Mouse (Mus musculus): ENCODE results near the gene Gys2. TPM values are rescaled to one million over a fixed set of nuclear protein-coding genes. Genes with fewer than 3 reads are reported as not detected.

Gys2 gene
- polyA plus RNA-seq, 1 experiment from 2014 or later, result 1.7 TPM

DNA sequence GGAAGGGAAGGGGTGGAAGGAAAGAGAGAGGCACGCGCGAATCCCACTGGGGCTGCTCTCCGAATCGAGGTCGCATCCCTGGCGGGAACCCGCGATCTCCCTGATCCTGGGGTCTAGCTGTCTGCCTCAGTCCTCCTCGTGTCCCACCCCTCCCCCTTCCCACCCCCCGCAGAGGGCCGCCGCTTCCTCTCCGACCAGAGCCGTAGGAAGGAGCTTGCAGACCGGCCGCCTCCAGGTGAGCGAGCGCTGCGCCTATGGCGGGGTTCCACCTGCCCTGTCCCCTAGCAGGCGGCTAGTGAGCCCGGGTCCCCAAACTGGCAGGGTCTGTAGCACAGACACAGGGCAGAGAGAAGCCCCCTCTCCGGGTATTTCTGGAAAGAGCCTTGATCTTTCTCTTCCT lies 58.3 kb downstream of the Gys2 start:
- Histone ChIP-seq H3K4me2 (ENCODE audit: low read depth, low read length) (peak overlapping the region; percentile 52), H3K9ac (ENCODE audit: low read depth, low read length) (no peak overlapping the region), H3K27me3 (replicated peaks; ENCODE audit: control insufficient read depth, insufficient read depth, low read length) (peaks cover 13% of the 10 kb centered on the region; the same call in 1 of the 2 replicates), H3K4me3 (ENCODE audit: low read length) (peak overlapping the region; percentile 33), H3K4me1 (ENCODE audit: control insufficient read depth, insufficient read depth, low read length) (0 out of 2 replicates have a peak, but pooled peaks cover 3% of the 10 kb centered on the region), H3K27ac (ENCODE audit: low read length) (no peak overlapping the region), H3K36me3 (ENCODE audit: control insufficient read depth, insufficient read depth, low read length) (no peaks in the 10 kb centered on the region), H3K9me3 (ENCODE audit: control insufficient read depth, low read length) (no peaks in the 10 kb centered on the region)
- no peak for ATAC-seq
- WGBS, result 2% methylated on average over 24 of the region's 24 CpGs

DNA sequence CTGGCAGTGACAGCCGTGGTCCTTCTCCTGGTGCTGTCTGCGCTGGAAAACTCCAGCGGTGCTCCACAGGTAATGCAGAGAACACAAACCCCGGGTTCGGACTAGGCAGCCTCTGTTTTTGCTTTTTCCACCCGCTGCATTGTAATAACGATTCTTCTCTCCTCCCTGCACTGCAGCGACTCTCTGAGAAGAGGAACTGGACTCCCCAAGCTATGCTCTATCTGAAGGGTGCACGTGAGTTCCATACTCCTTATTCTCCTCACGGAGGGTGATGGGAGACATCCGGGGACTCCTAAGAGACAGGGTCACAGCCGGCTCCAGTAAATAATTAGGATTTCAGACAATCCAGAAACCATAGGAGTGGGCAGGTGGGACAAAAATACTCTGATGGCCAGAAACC lies 59.1 kb downstream of the Gys2 start:
- peaks cover 13% of the 10 kb centered on the region; the same call in 1 of the 2 replicates for H3K27me3 ChIP-seq (replicated peaks; ENCODE audit: control insufficient read depth, insufficient read depth, low read length)
- no peak overlapping the region for H3K4me3 ChIP-seq (ENCODE audit: low read length)
- no peak for ATAC-seq
- no peak overlapping the region for H3K27ac ChIP-seq (ENCODE audit: low read length)
- H3K36me3 ChIP-seq (ENCODE audit: control insufficient read depth, insufficient read depth, low read length), result no peaks in the 10 kb centered on the region
- H3K4me2 ChIP-seq (ENCODE audit: low read depth, low read length), result no peak overlapping the region
- no peak overlapping the region for H3K9ac ChIP-seq (ENCODE audit: low read depth, low read length)
- H3K9me3 ChIP-seq (ENCODE audit: control insufficient read depth, low read length), result no peaks in the 10 kb centered on the region
- WGBS, result 19% methylated on average over 12 of the region's 12 CpGs
- H3K4me1 ChIP-seq (ENCODE audit: control insufficient read depth, insufficient read depth, low read length), result 0 out of 2 replicates have a peak, but pooled peaks cover 3% of the 10 kb centered on the region

DNA sequence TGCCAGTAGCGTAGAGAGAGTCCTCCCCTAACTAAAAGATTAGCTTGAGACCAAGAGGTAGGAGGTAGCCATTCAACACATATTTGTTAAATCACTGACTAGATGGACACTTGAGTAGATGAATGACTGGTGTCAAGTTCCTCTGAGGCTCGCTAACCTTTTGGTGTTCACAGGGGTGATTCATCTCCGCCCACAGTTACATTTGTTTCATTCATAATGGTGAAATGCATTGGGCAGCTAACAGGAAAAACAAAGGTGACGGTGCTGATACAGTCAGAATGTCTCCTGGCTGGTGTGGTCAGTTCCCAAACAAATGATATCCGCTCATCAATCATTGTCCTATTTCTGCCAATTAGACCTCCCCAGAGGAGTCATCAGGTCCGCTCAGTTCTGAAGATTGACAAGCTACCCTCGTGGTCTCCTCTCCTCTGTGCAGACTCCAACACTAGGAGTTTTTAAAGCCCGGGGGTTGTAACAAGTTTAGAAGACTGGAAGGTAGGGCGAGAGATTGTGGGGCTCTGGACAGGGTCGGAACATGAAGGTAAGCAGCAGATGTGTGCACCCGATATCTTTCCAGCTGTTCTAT lies 59.9 kb downstream of the Gys2 start, which contains the start of gene Spx:
Spx (plus strand) TSS at position 536 of the 586 bp plus-strand sequence.
- Histone ChIP-seq H3K4me2 (ENCODE audit: low read depth, low read length) (no peak within 1 kb of the TSS), H3K36me3 (ENCODE audit: control insufficient read depth, insufficient read depth, low read length) (no peaks in the 10 kb centered on the region), H3K27ac (ENCODE audit: low read length) (no peak within 1 kb of the TSS), H3K4me3 (ENCODE audit: low read length) (no peak within 1 kb of the TSS), H3K9ac (ENCODE audit: low read depth, low read length) (no peak within 1 kb of the TSS), H3K9me3 (ENCODE audit: control insufficient read depth, low read length) (no peaks in the 10 kb centered on the region), H3K4me1 (ENCODE audit: control insufficient read depth, insufficient read depth, low read length) (0 out of 2 replicates have a peak, but pooled peaks cover 3% of the 10 kb centered on the region), H3K27me3 (replicated peaks; ENCODE audit: control insufficient read depth, insufficient read depth, low read length) (peaks cover 13% of the 10 kb centered on the region; the same call in 1 of the 2 replicates)
- 61% methylated on average over 11 of the region's 11 CpGs for WGBS
- no peak for ATAC-seq

DNA sequence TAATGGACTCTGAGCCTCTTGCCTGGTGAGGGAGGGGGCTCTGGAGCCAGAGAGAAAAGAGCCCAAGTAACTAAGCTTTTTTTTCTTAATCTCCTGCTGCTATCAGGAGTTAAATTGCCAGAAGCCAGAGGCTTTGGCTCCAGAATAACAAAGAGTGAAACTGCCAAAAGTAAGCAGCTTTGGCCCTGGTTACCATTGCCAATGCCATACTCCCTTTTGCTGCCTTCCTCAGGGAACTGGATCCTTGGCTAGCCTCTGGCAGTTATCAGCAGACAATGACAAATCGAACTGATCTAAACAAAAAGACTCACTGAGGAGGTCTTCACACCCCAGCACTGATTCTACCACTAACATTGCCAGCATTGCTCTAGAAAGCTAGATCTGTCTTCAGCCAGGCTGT lies 61.8 kb downstream of the Gys2 start:
- no peak overlapping the region for H3K4me3 ChIP-seq (ENCODE audit: low read length)
- H3K27me3 ChIP-seq (replicated peaks; ENCODE audit: control insufficient read depth, insufficient read depth, low read length), result peaks cover 13% of the 10 kb centered on the region; the same call in 1 of the 2 replicates
- H3K9ac ChIP-seq (ENCODE audit: low read depth, low read length), result no peak overlapping the region
- 24% methylated on average over 1 of the region's 1 CpGs for WGBS
- H3K4me2 ChIP-seq (ENCODE audit: low read depth, low read length), result no peak overlapping the region
- no peaks in the 10 kb centered on the region for H3K9me3 ChIP-seq (ENCODE audit: control insufficient read depth, low read length)
- no peak overlapping the region for H3K27ac ChIP-seq (ENCODE audit: low read length)
- H3K36me3 ChIP-seq (ENCODE audit: control insufficient read depth, insufficient read depth, low read length), result no peaks in the 10 kb centered on the region
- no peak for ATAC-seq
- H3K4me1 ChIP-seq (ENCODE audit: control insufficient read depth, insufficient read depth, low read length), result 0 out of 2 replicates have a peak, but pooled peaks cover 3% of the 10 kb centered on the region

- 0 out of 2 replicates have a peak, but pooled peaks cover 5% of the 10 kb centered on the region for H3K36me3 ChIP-seq (ENCODE audit: control insufficient read depth, insufficient read depth, low read length)
- H3K4me2 ChIP-seq (ENCODE audit: low read depth, low read length), result no peak overlapping the region
- H3K9me3 ChIP-seq (ENCODE audit: control insufficient read depth, low read length), result no peaks in the 10 kb centered on the region
- no peaks in the 10 kb centered on the region for H3K27me3 ChIP-seq (replicated peaks; ENCODE audit: control insufficient read depth, insufficient read depth, low read length)
- H3K27ac ChIP-seq (ENCODE audit: low read length), result no peak overlapping the region
- H3K9ac ChIP-seq (ENCODE audit: low read depth, low read length), result no peak overlapping the region
- ATAC-seq, result no peak
- no peaks in the 10 kb centered on the region for H3K4me1 ChIP-seq (ENCODE audit: control insufficient read depth, insufficient read depth, low read length)
- no peak overlapping the region for H3K4me3 ChIP-seq (ENCODE audit: low read length)
- WGBS, result 91% methylated on average over 6 of the region's 6 CpGs
Observed at GRCm38 (mm10) chr6:142395756-142396155, 77.2 kb downstream of the Gys2 start.

DNA sequence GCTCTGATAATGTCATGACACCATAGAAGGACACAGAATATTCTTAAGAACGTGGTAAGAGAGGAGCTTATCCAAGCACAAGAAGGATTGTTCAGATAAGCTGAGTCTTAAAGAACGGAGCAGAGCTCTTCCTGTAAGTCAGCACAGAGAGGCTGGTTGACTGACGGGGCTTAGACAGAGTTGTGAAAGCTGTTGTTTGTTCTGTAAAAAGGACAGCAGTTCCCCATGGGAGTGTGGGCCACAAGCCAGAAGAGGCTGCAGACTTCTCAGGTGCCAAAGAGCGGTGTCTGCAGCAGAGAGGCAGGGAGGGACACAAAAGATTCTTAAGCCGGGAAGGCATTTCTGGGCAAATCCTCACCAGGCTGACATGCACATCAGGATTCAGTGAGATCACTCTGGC lies 78.2 kb downstream of the Gys2 start:
- H3K9me3 ChIP-seq (ENCODE audit: control insufficient read depth, low read length), result no peaks in the 10 kb centered on the region
- H3K36me3 ChIP-seq (ENCODE audit: control insufficient read depth, insufficient read depth, low read length), result 0 out of 2 replicates have a peak, but pooled peaks cover 5% of the 10 kb centered on the region
- H3K27ac ChIP-seq (ENCODE audit: low read length), result no peak overlapping the region
- ATAC-seq, result no peak
- no peak overlapping the region for H3K9ac ChIP-seq (ENCODE audit: low read depth, low read length)
- H3K4me2 ChIP-seq (ENCODE audit: low read depth, low read length), result no peak overlapping the region
- H3K27me3 ChIP-seq (replicated peaks; ENCODE audit: control insufficient read depth, insufficient read depth, low read length), result no peaks in the 10 kb centered on the region
- no peaks in the 10 kb centered on the region for H3K4me1 ChIP-seq (ENCODE audit: control insufficient read depth, insufficient read depth, low read length)
- 89% methylated on average over 5 of the region's 5 CpGs for WGBS
- H3K4me3 ChIP-seq (ENCODE audit: low read length), result no peak overlapping the region

DNA sequence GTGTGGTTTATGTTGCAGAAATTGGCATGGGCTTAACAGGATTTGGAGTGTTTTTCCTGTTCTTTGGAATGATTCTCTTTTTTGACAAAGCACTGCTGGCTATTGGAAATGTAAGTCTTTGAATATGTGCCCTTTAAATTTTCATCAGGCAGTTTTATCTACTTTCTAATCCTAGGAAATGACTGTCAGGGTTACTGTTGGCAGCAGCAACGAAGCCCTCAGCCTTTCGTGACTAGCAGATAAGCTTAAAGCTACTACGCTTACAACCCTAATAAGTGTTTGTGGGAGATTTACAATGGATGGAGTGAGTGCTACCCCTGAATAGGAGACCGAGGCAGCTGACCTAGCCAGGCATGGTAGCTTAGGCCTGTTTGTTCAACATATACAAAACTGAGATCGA lies 80.6 kb downstream of the Gys2 start:
- H3K27ac ChIP-seq (ENCODE audit: low read length), result no peak overlapping the region
- no peak overlapping the region for H3K4me2 ChIP-seq (ENCODE audit: low read depth, low read length)
- H3K9ac ChIP-seq (ENCODE audit: low read depth, low read length), result no peak overlapping the region
- H3K4me3 ChIP-seq (ENCODE audit: low read length), result no peak overlapping the region
- H3K9me3 ChIP-seq (ENCODE audit: control insufficient read depth, low read length), result no peaks in the 10 kb centered on the region
- no peak for ATAC-seq
- peaks cover 3% of the 10 kb centered on the region for H3K4me1 ChIP-seq (ENCODE audit: control insufficient read depth, insufficient read depth, low read length)
- no peaks in the 10 kb centered on the region for H3K27me3 ChIP-seq (replicated peaks; ENCODE audit: control insufficient read depth, insufficient read depth, low read length)
- 0 out of 2 replicates have a peak, but pooled peaks cover 5% of the 10 kb centered on the region for H3K36me3 ChIP-seq (ENCODE audit: control insufficient read depth, insufficient read depth, low read length)
- 76% methylated on average over 5 of the region's 5 CpGs for WGBS

GRCm38 (mm10) chr6:142389101-142389500 lies 83.8 kb downstream of the Gys2 start:
- Histone ChIP-seq H3K9me3 (ENCODE audit: control insufficient read depth, low read length) (no peaks in the 10 kb centered on the region), H3K4me2 (ENCODE audit: low read depth, low read length) (no peak overlapping the region), H3K27ac (ENCODE audit: low read length) (no peak overlapping the region), H3K27me3 (replicated peaks; ENCODE audit: control insufficient read depth, insufficient read depth, low read length) (no peaks in the 10 kb centered on the region), H3K36me3 (ENCODE audit: control insufficient read depth, insufficient read depth, low read length) (0 out of 2 replicates have a peak, but pooled peaks cover 5% of the 10 kb centered on the region), H3K4me3 (ENCODE audit: low read length) (no peak overlapping the region), H3K4me1 (ENCODE audit: control insufficient read depth, insufficient read depth, low read length) (peaks cover 7% of the 10 kb centered on the region), H3K9ac (ENCODE audit: low read depth, low read length) (no peak overlapping the region)
- WGBS, result 81% methylated on average over 2 of the region's 2 CpGs
- ATAC-seq, result no peak

GRCm38 (mm10) chr6:142387755-142388271 lies 85.1 kb downstream of the Gys2 start:
- H3K36me3 ChIP-seq (ENCODE audit: control insufficient read depth, insufficient read depth, low read length), result no peaks in the 10 kb centered on the region
- H3K4me3 ChIP-seq (ENCODE audit: low read length), result peak overlapping the region; percentile 84
- H3K27ac ChIP-seq (ENCODE audit: low read length), result no peak overlapping the region
- H3K4me1 ChIP-seq (ENCODE audit: control insufficient read depth, insufficient read depth, low read length), result peaks cover 7% of the 10 kb centered on the region
- no peaks in the 10 kb centered on the region for H3K9me3 ChIP-seq (ENCODE audit: control insufficient read depth, low read length)
- 19% methylated on average over 8 of the region's 8 CpGs for WGBS
- no peaks in the 10 kb centered on the region for H3K27me3 ChIP-seq (replicated peaks; ENCODE audit: control insufficient read depth, insufficient read depth, low read length)
- H3K4me2 ChIP-seq (ENCODE audit: low read depth, low read length), result peak overlapping the region; percentile 76
- peak overlapping the region; percentile 88 for H3K9ac ChIP-seq (ENCODE audit: low read depth, low read length)
- no peak for ATAC-seq

All from intestine, embryonic 16.5 days (tissue).